Mouse (Mus musculus) limb, embryonic 10.5 days (tissue): ENCODE measurements around the gene Daglb. TPM values are rescaled to one million over a fixed set of nuclear protein-coding genes. Genes with fewer than 3 reads are reported as not detected.

Source experiments
- DNase-seq: peaks from one replicate; pipeline ENCODE4 v3.0.0-alpha.2; 2017; ENCODE audit warnings: low spot score
- H3K27ac ChIP-seq: fragments of 300-500 bp; sonication (generic); 2 replicates; pipeline ENCODE4 v1.5.1; 2016; ENCODE audit warnings: mild to moderate bottlenecking
- H3K27me3 ChIP-seq: fragments of 300-500 bp; sonication (generic); 2 replicates; pipeline ENCODE4 v1.6.1; 2016; ENCODE audit warnings: low read depth, mild to moderate bottlenecking; ENCODE audit not compliant: poor library complexity, severe bottlenecking
- H3K36me3 ChIP-seq: fragments of 300-500 bp; sonication (generic); 2 replicates; pipeline ENCODE4 v1.6.1; 2016; ENCODE audit warnings: mild to moderate bottlenecking, moderate library complexity
- H3K4me1 ChIP-seq: fragments of 300-500 bp; sonication (generic); 2 replicates; pipeline ENCODE4 v1.6.1; 2016
- H3K4me3 ChIP-seq: fragments of 300-500 bp; sonication (generic); 2 replicates; pipeline ENCODE4 v1.5.1; 2016; ENCODE audit warnings: mild to moderate bottlenecking, moderate library complexity
- H3K9me3 ChIP-seq: fragments of 300-500 bp; sonication (generic); replicated peaks from 2 replicates; pipeline ENCODE4 v1.6.1; 2016; ENCODE audit warnings: mild to moderate bottlenecking
- WGBS: fragments of 180-500 bp; shearing (Covaris S2); methylation state at CpG from one replicate; pipeline ENCODE4 v1.1.7; 2016; 5-methylcytosine and 5-hydroxymethylcytosine counted together
- polyA plus RNA-seq: library from polyadenylated mRNA; unstranded; fragments of >200 nt; fragmentation: Nextera tagmentation; extraction: Ambion mirVana; gene quantifications from 2 replicates; pipeline ENCODE4 v1.2.1, GENCODE M21; 2016

Daglb gene
- polyA plus RNA-seq, 1 experiment from 2014 or later: 10.5 TPM

- Histone ChIP-seq H3K4me3 (no peak overlapping the region), H3K9me3 (no peaks in the 10 kb centered on the region), H3K4me1 (peaks cover 20% of the 10 kb centered on the region), H3K27me3 (no peaks in the 10 kb centered on the region), H3K27ac (no peak overlapping the region), H3K36me3 (peaks cover 100% of the 10 kb centered on the region)
- no peak for DNase-seq
- 87% methylated on average over 4 of the region's 4 CpGs for WGBS
Observed at GRCm38 (mm10) chr5:143511577-143511976, 47.2 kb downstream of the Daglb start.

- H3K4me3 ChIP-seq: no peak overlapping the region
- peaks cover 20% of the 10 kb centered on the region for H3K4me1 ChIP-seq
- no peak for DNase-seq
- WGBS: 94% methylated on average over 4 of the region's 4 CpGs
- no peaks in the 10 kb centered on the region for H3K9me3 ChIP-seq
- peaks cover 100% of the 10 kb centered on the region for H3K36me3 ChIP-seq
- H3K27ac ChIP-seq: no peak overlapping the region
- H3K27me3 ChIP-seq: no peaks in the 10 kb centered on the region
Observed at GRCm38 (mm10) chr5:143512305-143512704, 47.9 kb downstream of the Daglb start.

- Histone ChIP-seq H3K4me1 (no peaks in the 10 kb centered on the region), H3K36me3 (peaks cover 89% of the 10 kb centered on the region)
- WGBS: 93% methylated on average over 5 of the region's 5 CpGs
Observed at GRCm38 (mm10) chr5:143514878-143515277, 50.5 kb downstream of the Daglb start.

GRCm38 (mm10) chr5:143517005-143517404 lies 52.6 kb downstream of the Daglb start:
- Histone ChIP-seq H3K9me3 (no peaks in the 10 kb centered on the region), H3K4me3 (no peak overlapping the region), H3K4me1 (peaks cover 3% of the 10 kb centered on the region; the same call in 1 of the 2 replicates), H3K36me3 (peaks cover 71% of the 10 kb centered on the region), H3K27ac (no peak overlapping the region), H3K27me3 (no peaks in the 10 kb centered on the region)
- DNase-seq: no peak
- WGBS: 94% methylated on average over 11 of the region's 11 CpGs

More at GRCm38 (mm10) chr5:143514878-143515277, 50.5 kb downstream of the Daglb start:
- no peaks in the 10 kb centered on the region for H3K9me3 ChIP-seq
- no peak overlapping the region for H3K4me3 ChIP-seq
- DNase-seq: no peak
- no peak overlapping the region for H3K27ac ChIP-seq
- no peaks in the 10 kb centered on the region for H3K27me3 ChIP-seq

GRCm38 (mm10) chr5:143517436-143517835 lies 53.1 kb downstream of the Daglb start:
- no peak overlapping the region for H3K27ac ChIP-seq
- no peak for DNase-seq
- no peaks in the 10 kb centered on the region for H3K9me3 ChIP-seq
- H3K27me3 ChIP-seq: no peaks in the 10 kb centered on the region
- H3K4me3 ChIP-seq: no peak overlapping the region
- 84% methylated on average over 6 of the region's 6 CpGs for WGBS
- H3K4me1 ChIP-seq: peaks cover 3% of the 10 kb centered on the region; the same call in 1 of the 2 replicates
- H3K36me3 ChIP-seq: peaks cover 70% of the 10 kb centered on the region

- Histone ChIP-seq H3K4me1 (peaks cover 3% of the 10 kb centered on the region; the same call in 1 of the 2 replicates), H3K9me3 (no peaks in the 10 kb centered on the region), H3K27ac (no peak overlapping the region), H3K27me3 (no peaks in the 10 kb centered on the region), H3K36me3 (peaks cover 70% of the 10 kb centered on the region), H3K4me3 (no peak overlapping the region)
- WGBS: 85% methylated on average over 6 of the region's 6 CpGs
- DNase-seq: no peak
Observed at GRCm38 (mm10) chr5:143518045-143518591, 53.7 kb downstream of the Daglb start.

- Histone ChIP-seq H3K27me3 (no peaks in the 10 kb centered on the region), H3K9me3 (no peaks in the 10 kb centered on the region), H3K4me1 (peaks cover 11% of the 10 kb centered on the region), H3K27ac (no peak overlapping the region), H3K4me3 (no peak overlapping the region), H3K36me3 (peaks cover 64% of the 10 kb centered on the region)
- no peak for DNase-seq
- whole genome bisulfite sequencing: 86% methylated on average over 2 of the region's 2 CpGs
Observed at GRCm38 (mm10) chr5:143520415-143520814, 56.0 kb downstream of the Daglb start.

GRCm38 (mm10) chr5:143522882-143523281 lies 58.5 kb downstream of the Daglb start:
- Histone ChIP-seq H3K27ac (no peak overlapping the region), H3K36me3 (peaks cover 44% of the 10 kb centered on the region), H3K9me3 (no peaks in the 10 kb centered on the region), H3K27me3 (no peaks in the 10 kb centered on the region), H3K4me3 (no peak overlapping the region), H3K4me1 (peaks cover 24% of the 10 kb centered on the region)
- DNase-seq: no peak
- 95% methylated on average over 3 of the region's 3 CpGs for WGBS

- Histone ChIP-seq H3K4me3 (peak overlapping the region; percentile 100), H3K27ac (no peak overlapping the region; the same call in 1 of the 2 replicates), H3K36me3 (peaks cover 34% of the 10 kb centered on the region), H3K9me3 (no peaks in the 10 kb centered on the region), H3K27me3 (no peaks in the 10 kb centered on the region), H3K4me1 (peaks cover 27% of the 10 kb centered on the region)
- WGBS: 75% methylated on average over 7 of the region's 7 CpGs
- DNase-seq: no peak
Observed at GRCm38 (mm10) chr5:143525454-143526225, 61.3 kb downstream of the Daglb start.

GRCm38 (mm10) chr5:143526698-143527331 lies 62.4 kb downstream of the Daglb start:
- WGBS: 4% methylated on average over 28 of the region's 28 CpGs
- H3K4me3 ChIP-seq: peak overlapping the region; percentile 100
- peaks cover 24% of the 10 kb centered on the region for H3K4me1 ChIP-seq
- no peaks in the 10 kb centered on the region for H3K9me3 ChIP-seq
- DNase-seq: peak; percentile 51
- H3K27ac ChIP-seq: peak overlapping the region; percentile 100
- H3K36me3 ChIP-seq: peaks cover 32% of the 10 kb centered on the region
- no peaks in the 10 kb centered on the region for H3K27me3 ChIP-seq

GRCm38 (mm10) chr5:143527486-143528307 lies 63.3 kb downstream of the Daglb start, which contains the start of gene Rac1:
Rac1 (minus strand) TSS chr5:143528036.
- Histone ChIP-seq H3K27ac (peak within 1 kb of the TSS; percentile 100), H3K27me3 (no peaks in the 10 kb centered on the region), H3K9me3 (no peaks in the 10 kb centered on the region), H3K4me1 (peaks cover 24% of the 10 kb centered on the region), H3K36me3 (peaks cover 24% of the 10 kb centered on the region), H3K4me3 (peak within 1 kb of the TSS; percentile 100)
- WGBS: under 1% methylated on average over 90 of the region's 105 CpGs
- peak; percentile 99 for DNase-seq

GRCm38 (mm10) chr5:143528308-143528683 lies 63.9 kb downstream of the Daglb start:
- Histone ChIP-seq H3K36me3 (peaks cover 20% of the 10 kb centered on the region), H3K9me3 (no peaks in the 10 kb centered on the region), H3K4me3 (peak overlapping the region; percentile 100), H3K27ac (peak overlapping the region; percentile 100), H3K4me1 (peaks cover 24% of the 10 kb centered on the region), H3K27me3 (no peaks in the 10 kb centered on the region)
- WGBS: 23% methylated on average over 7 of the region's 7 CpGs
- DNase-seq: no peak
